Mouse (Mus musculus) layer of hippocampus, postnatal 10 days (tissue): Measurements from ENCODE around the gene Xntrpc. TPM values are rescaled to one million over a fixed set of nuclear protein-coding genes. Genes with fewer than 3 reads are reported as not detected.
"Not testable (repeated sequence)": the region's sequence is repeated elsewhere in the genome, so short reads cannot be mapped to it uniquely, and the experiment has no call there.

Experiments
- DNase-seq, 2 experiments: peaks; one replicate each; pipeline ENCODE4 v3.0.0; 2021; ENCODE audit warnings: low spot score in 2 of 2
- long read RNA-seq: library from polyadenylated mRNA; stranded (forward); transcript quantifications from one replicate; pipeline ENCODE4 v2.0.0, GENCODE M21; 2023
- total RNA-seq, 2 experiments: library from RNA; stranded (reverse); gene quantifications; 2 replicates each; pipeline ENCODE4 v1.2.3; 2021

Xntrpc gene
- total RNA-seq, result 1 to 10 TPM; 1.5 to 1.9 TPM
- long read RNA-seq, partial matches to known transcripts, result 0 of 2 reads
- long read RNA-seq, other reads (novel, unspliced or antisense), result 2 of 2 reads

DNA sequence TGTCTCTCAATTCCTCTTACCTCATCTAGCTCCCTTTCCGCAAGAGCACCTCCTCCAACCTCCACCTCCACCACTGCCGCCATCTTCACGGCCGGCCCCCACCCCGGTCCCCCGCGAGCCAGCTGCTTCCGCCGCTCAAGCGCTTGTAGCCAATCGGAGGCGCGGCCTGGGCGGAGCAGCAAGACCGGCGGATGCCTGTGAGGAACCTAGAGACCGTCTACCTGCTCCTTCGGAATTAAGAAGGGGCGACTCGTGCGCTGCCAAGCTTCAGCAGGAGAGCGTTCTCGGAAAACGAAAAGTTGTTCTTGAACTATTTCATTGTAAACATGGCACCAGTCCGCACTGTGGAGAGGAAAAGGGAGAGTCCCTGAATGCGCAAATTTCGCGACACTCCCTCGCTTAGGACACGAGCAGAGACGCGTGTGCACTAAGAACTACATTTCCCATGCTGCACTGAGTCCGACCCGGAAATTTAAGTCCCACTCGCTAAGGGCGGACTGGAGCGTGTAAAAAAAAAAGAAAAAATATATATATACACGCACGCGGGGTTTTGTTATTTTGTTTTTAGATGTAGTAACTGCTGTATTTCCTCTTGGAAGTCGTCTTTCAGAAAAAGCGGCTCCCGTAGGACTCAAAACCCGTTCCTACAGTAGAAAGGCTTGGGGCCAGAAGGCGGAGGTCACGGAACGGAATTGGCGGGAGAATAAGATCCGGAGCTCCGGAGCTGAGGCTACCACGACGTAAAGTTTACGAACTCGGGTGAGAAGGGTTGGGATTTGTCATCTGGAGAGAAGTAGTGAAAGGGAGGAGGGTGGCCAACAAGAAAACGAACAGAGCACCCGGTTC lies at the start of gene Xntrpc, which contains the start of the genes Rnf121 and Xndc1:
TSS of gene Xntrpc (plus strand) at position 668 of the 846 bp plus-strand sequence.
TSS of gene Rnf121 (minus strand) at position 424 of the 846 bp plus-strand sequence.
TSS of gene Xndc1 (plus strand) at position 466 of the 846 bp plus-strand sequence.
- DNase-seq, result peak; percentile 91 to 94

DNA sequence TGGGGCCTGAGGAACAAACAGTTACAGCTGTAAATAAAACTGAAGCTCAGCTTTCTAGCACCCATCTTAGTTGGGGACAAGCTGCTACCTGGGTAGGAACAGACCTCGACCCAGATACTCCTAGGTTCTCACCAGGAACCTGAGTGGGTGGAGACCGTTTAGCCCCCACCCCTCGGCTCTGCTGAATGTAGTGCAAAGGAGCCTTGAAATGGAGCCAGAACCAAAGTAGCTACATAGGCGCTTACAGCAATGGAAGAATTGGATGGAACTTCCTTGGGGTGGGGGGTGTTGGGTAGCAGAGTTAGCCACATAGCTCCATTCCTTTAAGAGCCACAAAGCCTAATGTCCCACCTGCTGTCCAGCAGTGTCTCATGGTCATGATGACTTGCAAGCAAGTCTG lies 48.6 kb upstream of the Xntrpc start:
- DNase-seq, result no peak

DNA sequence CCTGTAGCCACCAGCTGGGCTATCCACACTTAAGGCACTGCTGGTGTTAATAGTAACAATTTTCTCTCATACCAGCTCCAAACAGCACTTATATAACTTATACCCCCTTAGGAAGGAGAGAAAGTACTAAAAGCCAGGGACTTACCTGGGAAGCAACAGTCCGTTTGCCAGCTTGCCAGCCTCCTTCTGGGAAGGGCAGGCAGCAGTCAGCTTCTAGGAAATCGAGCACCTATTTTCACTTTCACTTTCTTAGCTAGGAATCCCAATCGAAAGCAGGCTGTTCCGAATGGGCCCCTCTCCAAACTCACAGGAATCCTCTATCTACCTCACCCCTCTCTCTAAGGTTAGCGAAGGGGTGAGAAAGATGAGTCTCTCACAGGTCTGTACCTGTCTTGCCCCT lies 48.1 kb upstream of the Xntrpc start:
- no peak for DNase-seq

DNA sequence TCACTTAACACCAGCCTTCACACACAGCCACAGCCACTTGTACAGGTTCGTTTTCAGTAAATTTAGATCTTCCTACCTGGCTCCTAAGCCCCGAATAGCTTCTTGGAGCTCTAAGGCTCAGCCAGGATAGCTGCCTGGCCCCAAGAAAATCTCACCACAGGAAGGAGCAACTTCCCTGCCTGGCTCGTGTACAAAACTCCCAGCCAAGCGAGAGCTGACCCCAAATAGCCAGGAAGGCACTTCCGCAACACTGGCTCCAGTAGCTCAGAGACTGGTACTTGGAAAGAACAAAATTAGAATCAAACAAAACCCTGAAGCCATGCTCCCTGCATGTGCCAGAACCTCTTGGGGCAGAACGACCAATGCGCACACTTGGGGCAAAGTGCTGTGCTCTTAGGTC lies 47.5 kb upstream of the Xntrpc start:
- DNase-seq, result no peak

DNA sequence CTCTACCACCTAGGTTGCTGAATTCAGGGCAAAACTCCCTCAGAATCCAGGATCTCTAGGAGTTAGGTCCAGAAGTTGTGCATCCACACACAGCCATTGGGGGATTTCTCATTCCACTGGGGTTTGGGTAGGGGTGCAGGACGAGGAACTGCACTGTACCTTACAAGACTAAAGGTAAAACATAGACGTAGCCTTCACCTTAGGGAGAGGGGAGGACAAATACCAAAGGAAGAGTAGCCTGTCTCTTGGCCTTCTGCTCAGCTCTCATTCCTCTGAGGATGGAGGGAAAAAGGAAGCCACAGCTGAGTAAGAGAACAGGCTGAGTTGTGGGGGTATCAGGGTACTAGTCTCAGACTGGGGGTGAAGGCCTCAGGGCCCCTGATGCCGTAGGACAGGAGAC lies 46.9 kb upstream of the Xntrpc start, which contains the start of gene Il18bp:
TSS of gene Il18bp (minus strand) at position 101 of the 400 bp plus-strand sequence.
- DNase-seq, result no peak

DNA sequence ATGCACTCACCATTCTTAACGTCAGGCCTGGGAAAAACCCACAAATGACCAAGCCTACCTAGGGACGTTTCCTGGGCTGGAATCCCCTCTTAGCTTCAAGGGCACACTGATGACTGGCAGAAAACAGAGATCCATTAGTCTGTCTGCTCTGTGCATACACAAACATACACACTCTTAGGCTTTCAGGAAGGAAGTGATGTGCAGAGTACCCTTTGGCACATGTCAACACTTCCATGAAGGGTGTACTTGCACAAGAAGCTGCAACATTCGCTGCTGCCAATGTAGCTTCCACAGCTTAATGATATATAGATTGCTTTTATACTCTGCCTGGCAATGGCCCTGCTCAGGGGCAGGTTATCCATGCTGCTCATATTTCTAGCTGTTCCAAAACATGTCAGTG lies 46.2 kb upstream of the Xntrpc start:
- no peak for DNase-seq

DNA sequence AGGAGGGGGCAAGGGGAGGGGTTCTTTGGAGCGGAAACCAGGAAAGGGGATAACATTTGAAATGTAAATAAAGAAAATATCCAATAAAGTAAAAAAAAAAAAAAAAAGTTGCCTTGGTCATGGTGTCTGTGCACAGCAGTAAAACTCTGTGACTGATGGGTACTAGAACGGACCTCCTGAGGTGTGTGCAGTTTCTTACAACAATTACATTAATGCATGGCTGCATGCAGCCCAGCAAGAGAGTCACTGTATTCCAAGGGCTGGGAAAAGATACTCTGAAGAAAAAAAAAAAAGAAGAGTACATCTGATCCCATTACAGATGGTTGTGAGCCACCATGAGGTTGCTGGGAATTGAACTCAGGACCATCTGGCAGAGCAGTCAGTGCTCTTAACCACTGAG lies 44.6 kb upstream of the Xntrpc start:
- DNase-seq, result not testable (repeated sequence)

DNA sequence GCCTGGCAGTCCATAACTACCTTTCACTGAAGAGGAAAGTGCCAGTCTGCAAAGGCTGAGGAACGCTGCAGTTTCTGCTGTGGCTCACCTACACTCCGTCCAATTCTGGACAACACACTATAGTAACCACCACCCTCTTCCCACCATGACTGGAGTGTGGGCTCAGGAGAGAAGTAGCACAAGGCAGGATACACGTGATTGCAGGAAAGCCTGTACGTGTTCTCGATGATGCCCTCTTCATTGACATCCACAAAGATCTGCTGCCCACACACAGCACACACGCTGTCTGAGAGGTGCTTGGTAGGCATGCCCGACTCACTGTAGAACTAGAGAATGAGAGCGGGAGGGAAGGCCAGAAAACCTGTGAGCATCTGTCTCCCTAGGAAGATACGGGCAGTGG lies 41.7 kb upstream of the Xntrpc start:
- no peak for DNase-seq

DNA sequence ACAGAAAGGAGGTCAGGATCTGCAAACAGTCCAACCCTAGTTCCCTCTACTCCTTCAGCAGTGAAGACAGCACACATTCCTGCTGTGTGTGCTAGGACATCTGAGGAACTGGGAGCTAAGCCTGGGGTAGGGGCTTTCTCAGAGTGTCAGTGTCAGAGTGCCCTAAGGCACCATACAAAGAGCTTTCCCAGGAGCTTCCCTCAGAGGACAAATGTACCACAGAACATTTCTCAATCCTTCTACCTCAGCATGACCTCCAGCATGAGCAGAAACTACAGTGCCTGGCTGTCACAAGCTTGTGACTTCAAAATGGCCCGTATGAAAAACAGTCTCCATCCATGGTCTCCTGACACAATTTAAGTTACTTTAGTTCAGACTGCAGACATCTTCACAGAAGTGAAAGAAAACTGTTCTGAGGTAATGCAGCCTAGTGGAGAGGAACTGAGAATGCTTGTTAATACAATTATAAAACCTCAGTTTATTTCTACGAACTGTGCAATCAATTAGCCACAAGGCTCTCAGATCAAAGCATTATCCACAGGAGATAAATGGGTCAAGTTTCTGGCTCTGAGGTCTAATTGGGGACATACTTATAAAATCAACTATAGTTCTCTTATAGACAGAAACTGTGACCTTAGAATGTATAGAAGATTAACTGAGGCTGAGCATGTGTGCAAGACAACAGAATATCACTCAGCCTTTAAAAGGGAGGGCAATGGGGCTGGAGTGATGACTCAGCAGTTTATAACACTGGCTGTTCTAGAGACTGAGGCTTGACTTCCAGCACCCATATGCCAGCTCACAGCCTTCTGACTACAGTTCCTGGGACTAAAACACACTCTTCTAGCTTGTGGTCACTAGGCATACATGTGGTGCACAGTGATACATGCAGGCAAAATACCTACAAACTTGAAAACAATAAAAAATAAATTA lies 40.1 kb upstream of the Xntrpc start:
- DNase-seq, result no peak

DNA sequence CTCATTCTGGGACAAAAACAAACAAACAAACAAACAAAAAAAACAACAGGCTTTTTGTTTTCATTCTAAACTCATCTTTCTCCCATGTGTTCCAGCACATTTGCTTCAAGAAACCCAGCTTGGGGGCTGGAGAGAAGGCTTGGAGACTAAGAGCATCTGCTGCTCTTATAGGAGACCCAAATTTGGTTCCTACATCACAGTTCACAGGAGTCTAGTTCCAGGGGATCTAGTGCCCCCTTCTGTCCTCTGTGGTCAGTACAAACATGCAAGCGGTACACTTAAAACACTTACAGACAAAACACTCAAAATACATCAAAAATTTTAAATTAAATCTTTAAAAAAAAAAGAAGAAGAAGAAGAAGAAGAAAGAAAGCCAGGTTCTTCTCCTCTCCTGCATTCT lies 30.6 kb upstream of the Xntrpc start:
- DNase-seq, result no peak

DNA sequence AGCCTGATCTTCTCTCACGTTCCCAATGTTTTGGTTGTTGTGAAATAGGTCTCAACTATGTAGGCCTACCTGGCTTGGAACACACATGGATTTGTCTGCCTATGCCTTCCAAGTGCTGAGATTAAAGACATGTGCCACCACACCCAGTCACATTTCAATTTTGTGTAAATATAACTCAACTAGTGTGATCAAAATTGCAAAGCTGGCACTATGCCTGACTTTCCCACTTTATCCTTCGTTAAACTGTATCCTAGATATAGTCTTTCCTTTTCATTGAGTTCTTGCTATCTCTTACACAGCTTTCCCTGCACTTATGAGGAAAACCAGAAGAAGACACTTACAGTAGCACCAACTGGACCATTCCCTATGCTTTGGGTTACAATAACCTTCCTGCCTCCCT lies 30.0 kb upstream of the Xntrpc start:
- no peak for DNase-seq

DNA sequence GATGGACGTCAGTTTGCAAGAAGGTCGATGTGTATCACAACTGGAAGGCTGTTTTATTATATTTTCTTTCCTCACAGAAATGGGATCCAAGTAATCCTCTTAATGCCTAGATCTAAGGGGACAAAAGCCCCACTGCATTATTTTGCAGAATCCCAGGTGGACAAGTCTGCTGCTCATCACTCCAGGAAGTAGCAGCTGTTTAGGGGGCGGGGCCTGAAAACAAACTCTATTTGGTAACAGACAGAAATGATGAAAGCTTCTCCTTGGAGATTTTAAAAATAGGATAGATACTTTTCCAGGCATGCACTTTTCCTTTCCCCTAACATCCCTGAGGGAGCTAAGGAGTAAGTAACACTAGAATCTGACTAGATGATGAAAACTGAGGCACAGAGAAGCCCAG lies 28.2 kb upstream of the Xntrpc start:
- no peak for DNase-seq

DNA sequence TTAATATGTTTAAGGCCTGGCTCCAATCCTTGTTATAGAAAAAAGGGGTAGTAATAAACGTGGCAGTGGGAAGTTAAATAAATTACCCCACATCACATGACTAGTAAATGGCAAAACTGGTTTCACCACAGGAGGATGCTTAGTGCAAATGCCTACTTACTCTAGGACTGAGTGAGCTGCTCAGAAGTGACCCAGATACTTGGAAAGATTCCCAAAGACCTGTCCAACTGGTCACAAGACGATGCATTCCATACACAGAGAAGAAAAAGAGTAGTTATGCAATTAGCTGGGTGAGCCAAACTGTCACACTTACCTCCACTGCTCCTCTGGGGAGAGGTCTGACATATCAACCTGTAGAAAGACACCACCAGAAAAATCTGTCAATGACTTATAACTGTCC lies 23.2 kb upstream of the Xntrpc start:
- DNase-seq, result no peak

DNA sequence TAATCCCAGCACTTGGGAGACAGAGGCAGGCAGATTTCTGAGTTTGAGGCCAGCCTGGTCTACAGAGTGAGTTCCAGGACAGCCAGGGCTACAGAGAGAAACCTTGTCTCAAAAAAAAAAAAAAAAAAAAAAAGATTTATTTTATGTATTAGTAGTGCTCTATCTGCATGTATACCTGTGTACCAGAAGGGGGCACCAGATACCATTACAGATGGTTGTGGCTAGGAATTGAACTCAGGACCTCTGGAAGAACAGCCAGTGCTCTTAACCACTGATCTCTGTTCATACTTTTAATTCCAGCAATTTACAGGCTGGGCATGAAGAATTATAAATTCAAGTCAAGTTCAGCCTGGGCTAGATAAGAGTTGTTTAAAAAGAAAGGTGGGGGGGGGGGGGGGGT lies 17.0 kb upstream of the Xntrpc start:
- not testable (repeated sequence) for DNase-seq

DNA sequence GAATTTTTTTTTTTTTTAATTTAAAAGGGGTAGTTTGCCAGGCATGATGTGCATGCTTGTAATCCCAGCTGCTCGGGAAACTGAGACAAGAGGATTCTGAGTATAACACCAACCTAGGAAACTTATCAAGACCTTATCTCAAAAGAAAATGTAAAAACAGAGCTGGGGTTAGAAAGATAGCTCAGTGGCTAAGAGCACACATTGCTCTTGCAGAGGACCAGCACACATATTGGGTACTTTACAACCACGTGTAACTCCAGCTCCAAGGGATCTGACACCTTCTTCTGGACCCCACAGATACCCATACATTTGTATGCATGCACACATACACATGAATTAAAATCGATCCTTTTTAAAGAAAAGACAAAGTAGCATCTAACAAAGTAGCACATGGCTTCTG lies 4.2 kb upstream of the Xntrpc start:
- no peak for DNase-seq

DNA sequence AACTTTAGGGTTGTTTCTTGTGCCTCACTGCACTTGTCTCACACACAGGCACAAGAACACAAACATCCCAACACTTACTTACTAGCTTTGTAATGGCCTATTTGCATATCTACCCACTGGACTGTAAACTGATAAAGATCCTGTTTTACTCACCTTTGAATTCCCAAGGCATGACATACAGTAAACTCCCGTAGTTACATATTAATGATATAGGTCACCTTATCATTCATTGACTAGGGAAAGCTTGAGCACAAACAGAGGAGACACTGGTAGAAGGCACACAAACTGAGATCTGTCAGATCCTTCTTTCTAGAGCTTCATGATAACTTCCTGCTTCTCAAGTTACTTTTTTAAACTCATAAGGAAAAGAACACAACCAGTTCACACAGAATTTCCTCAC lies 3.3 kb upstream of the Xntrpc start:
- DNase-seq, result no peak

DNA sequence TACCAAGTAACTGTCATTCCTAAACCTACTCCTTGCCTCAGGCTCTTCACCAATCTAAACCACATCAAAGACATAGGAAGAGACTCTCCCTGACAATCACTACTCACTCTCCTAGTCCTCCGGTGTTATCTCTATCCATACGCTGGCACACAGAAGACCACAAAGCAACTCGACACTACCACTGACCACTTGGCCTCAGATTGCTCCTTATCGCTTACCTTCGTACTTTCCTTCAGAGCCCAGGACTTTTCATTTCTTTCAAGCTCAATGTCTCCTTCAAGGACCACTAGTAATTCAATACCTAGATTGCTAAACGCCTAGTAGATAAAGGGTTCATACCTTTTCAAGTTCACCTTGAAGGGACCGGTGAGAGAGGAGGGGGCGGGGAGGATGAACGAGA lies 1.6 kb upstream of the Xntrpc start:
- DNase-seq, result no peak

DNA sequence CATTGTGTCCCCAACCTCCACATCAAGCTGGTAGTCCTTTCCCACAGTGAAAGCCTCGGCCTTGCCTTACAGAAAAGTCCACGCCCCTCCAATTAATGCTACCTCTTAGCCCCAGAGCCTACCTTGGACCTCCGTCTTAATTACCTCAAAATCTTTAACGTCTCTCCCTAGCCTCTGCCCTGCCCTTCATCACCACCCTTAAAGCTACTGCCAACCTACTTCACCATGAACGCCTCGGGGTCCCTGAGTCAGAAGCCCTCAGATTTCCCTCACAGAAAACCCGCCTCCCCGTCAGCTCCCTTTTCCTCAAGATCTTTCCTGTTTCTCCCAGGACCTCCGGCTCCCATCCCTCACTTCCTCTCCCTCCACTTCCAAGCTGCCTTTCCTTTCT lies 863 bp upstream of the Xntrpc start:
- DNase-seq, result no peak

DNA sequence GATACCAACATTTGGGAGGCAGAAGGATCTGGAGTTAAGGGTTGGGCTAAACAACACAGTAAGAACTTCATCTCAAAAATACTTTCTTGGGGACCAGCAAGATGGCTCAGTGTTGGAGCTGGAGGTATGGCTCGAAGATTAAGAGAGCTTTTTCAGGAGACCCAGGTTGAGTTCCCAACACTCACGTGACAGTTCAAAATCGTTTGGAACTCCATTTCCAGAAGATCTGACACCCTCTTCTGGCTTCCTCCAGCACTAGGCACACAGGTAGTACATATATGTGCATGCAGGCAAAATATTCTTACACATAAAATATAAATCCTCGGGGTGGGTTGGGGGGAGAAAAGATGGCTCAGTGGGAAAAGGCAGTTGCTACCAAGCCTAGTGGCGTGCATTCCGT lies 850 bp downstream of the Xntrpc start:
- DNase-seq, result no peak

DNA sequence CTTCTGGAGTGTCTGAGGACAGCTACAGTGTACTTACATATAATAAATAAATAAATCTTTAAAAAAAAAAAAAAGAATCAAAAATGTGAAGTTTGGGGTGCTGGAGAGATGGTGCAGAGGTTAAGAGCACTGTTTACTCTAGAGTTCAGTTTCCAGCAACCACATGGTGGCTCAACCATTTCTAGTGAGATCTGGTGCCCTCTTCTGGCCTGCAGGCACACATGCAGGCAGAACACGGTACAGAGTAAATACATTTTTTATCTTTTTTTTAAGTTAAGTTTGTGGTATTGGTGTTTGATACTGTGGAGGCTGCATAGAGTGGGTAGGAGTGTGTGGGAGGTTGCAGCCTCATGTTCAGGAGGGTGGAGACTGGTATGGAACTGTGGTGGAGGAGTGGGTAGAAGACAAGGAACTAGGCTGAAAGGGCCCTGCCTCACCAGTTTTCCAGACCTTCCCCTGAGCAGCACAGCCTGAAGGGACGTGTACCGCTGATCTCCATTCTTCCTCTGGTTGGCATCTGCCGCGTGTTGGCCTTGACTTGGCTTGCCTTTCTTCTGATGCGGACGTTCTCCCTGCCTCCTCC lies 11.3 kb downstream of the Xntrpc start:
- DNase-seq, result no peak

DNA sequence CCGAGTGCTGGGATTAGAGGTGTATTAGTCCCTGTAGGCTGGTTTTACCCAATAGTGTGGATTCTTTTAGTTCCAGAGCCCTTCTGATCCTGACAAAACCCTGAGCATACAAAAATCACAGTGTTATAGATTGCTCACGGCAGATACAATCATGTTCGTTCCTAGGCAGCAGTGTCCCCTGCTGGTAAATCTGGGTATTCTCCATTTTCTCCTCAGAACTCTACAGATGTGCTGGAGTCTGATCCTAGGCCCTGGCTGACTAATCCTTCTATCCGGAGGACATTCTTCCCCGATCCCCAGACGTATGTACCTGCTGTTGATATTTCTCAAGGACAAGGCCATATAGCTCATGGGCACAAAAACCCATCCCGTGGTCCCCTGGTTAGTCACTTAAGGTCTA lies 13.0 kb downstream of the Xntrpc start:
- DNase-seq, result peak; percentile 46 to 48
